Mouse (Mus musculus) midbrain, embryonic 15.5 days (tissue): ENCODE data around the gene Sec14l2. TPM values are rescaled to one million over a fixed set of nuclear protein-coding genes. Genes with fewer than 3 reads are reported as not detected.
A peak's percentile ranks its signal among the peaks of the same experiment; 100 is the strongest.

Source experiments
- ATAC-seq: fragments of 200-750 bp; cut with Nextera tagmentation; replicated peaks from 2 replicates; pipeline ENCODE4 v1.8.0; 2017; ENCODE audit warnings: moderate TSS enrichment
- H3K27ac ChIP-seq: fragments of 300-500 bp; sonication (generic); 2 replicates; pipeline ENCODE4 v1.5.1; 2015; ENCODE audit warnings: mild to moderate bottlenecking, inconsistent platforms
- H3K27me3 ChIP-seq: fragments of 300-500 bp; sonication (generic); replicated peaks from 2 replicates; pipeline ENCODE4 v1.6.1; 2015; ENCODE audit warnings: inconsistent platforms
- H3K36me3 ChIP-seq: fragments of 300-500 bp; sonication (generic); replicated peaks from 2 replicates; pipeline ENCODE4 v1.6.1; 2015; ENCODE audit warnings: inconsistent platforms
- H3K4me1 ChIP-seq: fragments of 300-500 bp; sonication (generic); 2 replicates; pipeline ENCODE4 v1.6.1; 2015; ENCODE audit warnings: inconsistent platforms
- H3K4me2 ChIP-seq: fragments of 300-500 bp; sonication (generic); 2 replicates; pipeline ENCODE4 v1.6.1; 2015; ENCODE audit warnings: inconsistent platforms, mild to moderate bottlenecking, moderate library complexity
- H3K4me3 ChIP-seq: fragments of 300-500 bp; sonication (generic); 2 replicates; pipeline ENCODE4 v1.5.1; 2015; ENCODE audit warnings: mild to moderate bottlenecking, inconsistent platforms
- H3K9ac ChIP-seq: fragments of 300-500 bp; sonication (generic); 2 replicates; pipeline ENCODE4 v1.6.1; 2015; ENCODE audit warnings: mild to moderate bottlenecking, inconsistent platforms
- H3K9me3 ChIP-seq: fragments of 300-500 bp; sonication (generic); 2 replicates; pipeline ENCODE4 v1.6.1; 2016; ENCODE audit warnings: inconsistent platforms
- WGBS: fragments of 180-500 bp; shearing (Covaris S2); methylation state at CpG from one replicate; pipeline ENCODE4 v1.1.7; 2015; ENCODE audit warnings: mixed read lengths; 5-methylcytosine and 5-hydroxymethylcytosine counted together
- polyA plus RNA-seq: library from polyadenylated mRNA; unstranded; fragments of >200 nt; fragmentation: Nextera tagmentation; extraction: Ambion mirVana; gene quantifications from 2 replicates; pipeline ENCODE4 v1.2.1, GENCODE M21; 2015

The Sec14l2 gene
- 4.0 TPM in 2 replicates for polyA plus RNA-seq

DNA sequence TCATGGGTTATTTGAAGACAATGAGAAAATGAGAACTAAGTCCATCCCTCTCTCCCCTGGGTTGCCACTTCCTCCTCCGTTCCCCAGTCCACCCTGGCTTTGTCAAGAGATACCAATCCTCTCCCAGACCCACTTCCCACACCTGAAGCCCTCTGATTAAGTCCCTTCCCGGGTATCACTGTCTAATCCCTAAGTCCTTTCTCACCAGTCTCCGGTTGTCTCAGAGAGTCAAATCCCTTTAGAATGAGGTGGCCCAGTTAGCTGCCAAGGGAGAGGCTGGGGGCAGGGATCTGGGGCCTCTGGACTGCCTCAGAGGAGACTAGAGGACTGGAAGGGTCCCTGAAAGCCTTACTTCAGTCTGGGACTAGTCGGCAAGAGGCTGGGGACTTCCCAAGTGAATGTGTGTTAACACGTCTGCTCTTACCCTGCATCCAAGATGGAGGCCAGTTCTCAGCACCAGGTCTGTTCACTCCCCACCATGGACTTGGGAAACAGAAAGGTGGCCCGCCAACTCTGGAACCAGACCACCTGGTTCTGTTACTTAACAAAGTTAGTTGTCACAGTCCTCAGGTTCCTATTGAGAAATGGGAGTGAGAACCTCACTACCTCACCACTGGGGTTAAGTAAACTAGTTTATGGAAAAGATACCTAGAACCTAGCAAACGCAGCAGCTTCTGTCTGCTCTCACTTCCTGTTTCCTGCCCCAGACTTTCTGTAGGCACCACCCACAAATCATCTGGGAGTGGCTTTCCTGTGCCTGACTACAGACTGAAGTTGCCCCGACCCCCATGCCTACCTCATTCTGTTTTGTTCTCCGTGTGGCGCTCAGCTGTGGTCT is at the start of gene Sec14l2:
Gene Sec14l2, minus strand, starts transcription at position 674 of the 838 bp plus-strand sequence.
- Histone ChIP-seq H3K4me2 (no peak within 1 kb of the TSS), H3K27ac (no peak within 1 kb of the TSS), H3K4me1 (peaks cover 4% of the 10 kb centered on the region; the same call in 1 of the 2 replicates), H3K9me3 (no peaks in the 10 kb centered on the region), H3K4me3 (no peak within 1 kb of the TSS), H3K36me3 (no peaks in the 10 kb centered on the region), H3K27me3 (no peaks in the 10 kb centered on the region), H3K9ac (no peak within 1 kb of the TSS)
- 73% methylated on average over 10 of the region's 10 CpGs for WGBS
- ATAC-seq = no peak

DNA sequence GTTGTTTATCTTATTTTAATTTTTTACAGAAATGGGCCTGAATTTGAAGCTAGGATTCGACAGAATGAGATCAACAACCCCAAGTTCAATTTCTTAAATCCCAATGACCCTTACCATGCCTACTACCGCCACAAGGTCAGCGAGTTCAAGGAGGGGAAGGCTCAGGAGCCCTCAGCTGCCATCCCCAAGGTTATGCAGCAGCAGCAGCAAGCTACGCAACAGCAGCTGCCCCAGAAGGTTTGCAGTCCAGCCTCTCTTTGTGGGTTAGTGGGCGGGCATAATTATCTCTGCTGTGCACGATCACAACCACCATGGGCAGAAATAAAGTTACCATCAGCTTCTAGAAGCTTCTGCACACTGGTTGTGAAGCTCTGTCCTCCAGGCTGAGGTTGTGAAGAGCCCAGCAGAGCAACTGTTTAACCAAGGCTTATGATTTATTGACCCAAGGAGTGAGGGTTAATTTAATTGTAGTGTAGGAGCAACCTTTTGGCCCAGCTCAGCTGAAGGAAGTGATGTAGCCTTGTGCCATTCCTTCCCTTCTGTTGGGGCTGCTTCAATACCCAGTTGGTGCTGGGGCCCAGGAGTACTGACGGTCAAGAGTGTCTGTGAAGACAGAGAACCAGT is 43.4 kb upstream of the Sec14l2 start:
- no peak for ATAC-seq
- Histone ChIP-seq H3K9ac (no peak overlapping the region), H3K9me3 (no peaks in the 10 kb centered on the region), H3K27me3 (no peaks in the 10 kb centered on the region), H3K4me1 (peaks cover 31% of the 10 kb centered on the region), H3K27ac (no peak overlapping the region), H3K4me2 (no peak overlapping the region), H3K36me3 (peaks cover 66% of the 10 kb centered on the region), H3K4me3 (no peak overlapping the region)
- 92% methylated on average over 7 of the region's 7 CpGs for WGBS

DNA sequence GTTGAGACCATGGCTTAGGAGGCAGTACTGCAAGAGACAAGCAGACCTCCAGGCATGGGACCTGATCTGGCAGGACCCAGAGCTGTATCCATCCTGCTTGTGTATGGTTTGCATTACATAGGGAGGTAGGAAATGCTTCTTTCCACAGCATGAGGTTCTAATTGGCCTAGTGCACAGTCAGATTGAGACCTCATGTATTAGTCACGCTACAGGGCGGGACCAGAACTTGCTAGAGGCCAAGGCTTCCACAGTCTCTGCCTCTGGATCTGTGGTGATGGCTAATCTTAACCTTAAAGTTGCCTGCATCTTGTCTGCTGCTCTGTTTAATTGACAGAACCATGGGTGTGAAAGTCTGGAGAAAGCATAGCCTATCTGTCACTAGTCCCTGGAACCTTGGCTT is 41.5 kb upstream of the Sec14l2 start:
- Histone ChIP-seq H3K4me1 (peaks cover 43% of the 10 kb centered on the region), H3K9ac (no peak overlapping the region), H3K4me3 (no peak overlapping the region), H3K4me2 (no peak overlapping the region), H3K27me3 (no peaks in the 10 kb centered on the region), H3K9me3 (no peaks in the 10 kb centered on the region), H3K36me3 (peaks cover 48% of the 10 kb centered on the region), H3K27ac (no peak overlapping the region)
- WGBS = 94% methylated on average over 2 of the region's 2 CpGs
- no peak for ATAC-seq

GRCm38 (mm10) chr11:4160758-4161480 is 37.7 kb upstream of the Sec14l2 start:
- ATAC-seq = 0 out of 2 replicates have a peak, but pooled peaks have one; percentile 9
- H3K9me3 ChIP-seq = no peaks in the 10 kb centered on the region
- H3K27me3 ChIP-seq = no peaks in the 10 kb centered on the region
- peak overlapping the region; percentile 88 for H3K4me3 ChIP-seq
- peak overlapping the region; percentile 89 for H3K9ac ChIP-seq
- H3K27ac ChIP-seq = peak overlapping the region; percentile 94
- H3K36me3 ChIP-seq = peaks cover 16% of the 10 kb centered on the region
- H3K4me1 ChIP-seq = peaks cover 49% of the 10 kb centered on the region
- WGBS = 8% methylated on average over 15 of the region's 15 CpGs
- peak overlapping the region; percentile 81 for H3K4me2 ChIP-seq

DNA sequence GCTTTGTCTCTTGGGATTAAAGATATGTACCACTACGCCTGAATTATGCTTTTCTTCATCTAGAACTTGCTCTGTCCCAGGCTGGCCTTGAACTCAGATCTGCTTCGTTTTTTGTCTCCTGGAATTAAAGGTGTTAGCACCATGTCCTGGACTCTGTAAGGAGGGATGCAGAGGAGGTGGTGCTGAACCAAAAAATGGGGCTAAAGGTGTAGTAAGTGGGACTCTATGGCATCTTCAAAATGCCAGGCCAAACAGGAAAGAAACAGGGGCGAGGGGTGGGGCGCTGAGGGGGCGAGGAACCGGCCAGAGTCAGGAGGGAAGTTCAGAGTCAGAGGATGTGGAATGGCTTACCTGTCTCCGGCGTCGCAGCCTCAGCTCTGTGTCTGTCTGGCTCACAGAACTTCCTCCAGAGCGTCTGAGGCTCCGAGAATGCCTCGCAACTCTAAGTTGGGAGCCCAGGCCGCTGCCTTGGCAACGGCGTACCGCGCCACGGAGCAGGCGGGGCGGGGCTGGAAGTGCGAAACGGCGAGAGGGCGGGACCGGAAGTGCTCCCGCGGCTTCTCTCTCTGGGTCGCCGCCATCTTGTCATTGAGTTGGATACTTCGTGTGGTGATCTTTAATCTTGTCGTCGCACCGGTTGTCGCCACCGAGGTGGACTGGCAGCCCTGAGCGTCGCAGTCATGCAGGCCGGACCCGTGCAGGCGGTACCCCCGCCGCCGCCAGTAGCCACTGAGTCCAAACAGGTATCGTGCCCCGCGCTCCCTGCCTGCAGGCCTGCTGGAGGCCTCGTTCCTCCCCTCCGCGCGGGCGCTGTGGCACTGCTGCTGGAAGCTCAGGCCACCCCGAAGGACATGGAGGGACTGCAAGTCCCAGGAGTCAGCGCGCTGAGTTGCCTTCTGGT is 36.8 kb upstream of the Sec14l2 start, which contains the start of the genes Ccdc157 and Sf3a1:
Gene Ccdc157, minus strand, starts transcription at position 486 of the 901 bp plus-strand sequence.
Gene Sf3a1, plus strand, starts transcription at position 543 of the 901 bp plus-strand sequence.
- ATAC-seq = peak; percentile 97
- peak within 1 kb of the TSS; percentile 89 for H3K9ac ChIP-seq
- H3K27ac ChIP-seq = peak within 1 kb of the TSS; percentile 94
- peak within 1 kb of the TSS; percentile 81 for H3K4me2 ChIP-seq
- WGBS = under 1% methylated on average over 54 of the region's 54 CpGs
- peaks cover 49% of the 10 kb centered on the region for H3K4me1 ChIP-seq
- H3K36me3 ChIP-seq = peaks cover 13% of the 10 kb centered on the region
- no peaks in the 10 kb centered on the region for H3K9me3 ChIP-seq
- no peaks in the 10 kb centered on the region for H3K27me3 ChIP-seq
- peak within 1 kb of the TSS; percentile 88 for H3K4me3 ChIP-seq

GRCm38 (mm10) chr11:4158676-4159075 is 35.5 kb upstream of the Sec14l2 start:
- no peak for ATAC-seq
- Histone ChIP-seq H3K4me1 (peaks cover 37% of the 10 kb centered on the region), H3K4me2 (no peak overlapping the region)

GRCm38 (mm10) chr11:4155641-4156040 is 32.4 kb upstream of the Sec14l2 start:
- no peaks in the 10 kb centered on the region for H3K27me3 ChIP-seq
- H3K27ac ChIP-seq = no peak overlapping the region
- H3K9ac ChIP-seq = no peak overlapping the region
- H3K4me1 ChIP-seq = peaks cover 9% of the 10 kb centered on the region
- H3K4me3 ChIP-seq = no peak overlapping the region
- no peak for ATAC-seq
- 91% methylated on average over 5 of the region's 5 CpGs for WGBS
- no peaks in the 10 kb centered on the region for H3K9me3 ChIP-seq
- no peaks in the 10 kb centered on the region for H3K36me3 ChIP-seq
- H3K4me2 ChIP-seq = no peak overlapping the region

More at GRCm38 (mm10) chr11:4158676-4159075, 35.5 kb upstream of the Sec14l2 start:
- no peaks in the 10 kb centered on the region for H3K27me3 ChIP-seq
- no peak overlapping the region for H3K27ac ChIP-seq
- peaks cover 9% of the 10 kb centered on the region; the same call in 1 of the 2 replicates for H3K36me3 ChIP-seq
- 91% methylated on average over 3 of the region's 3 CpGs for WGBS
- no peaks in the 10 kb centered on the region for H3K9me3 ChIP-seq
- H3K9ac ChIP-seq = no peak overlapping the region
- H3K4me3 ChIP-seq = no peak overlapping the region

DNA sequence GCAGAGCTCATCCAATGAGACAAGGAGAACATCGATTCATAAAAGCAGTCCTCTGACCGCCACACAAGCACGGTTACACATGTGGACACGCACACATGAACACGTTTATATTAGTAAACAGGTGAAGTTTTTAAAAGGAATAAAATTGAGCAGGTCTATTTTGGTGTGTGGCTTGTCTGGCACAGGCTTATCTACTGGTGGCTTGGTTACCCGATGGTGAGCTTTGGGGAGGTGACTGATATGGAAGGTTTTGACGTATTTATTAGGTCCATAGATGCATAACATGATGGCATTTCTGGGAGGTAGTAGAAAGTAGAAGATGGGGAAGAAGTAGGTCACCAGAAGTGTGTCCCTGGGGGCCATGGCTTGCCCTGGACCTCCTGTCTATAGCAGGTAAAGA is 30.5 kb upstream of the Sec14l2 start:
- Histone ChIP-seq H3K4me1 (no peaks in the 10 kb centered on the region), H3K4me3 (no peak overlapping the region), H3K9me3 (no peaks in the 10 kb centered on the region), H3K4me2 (no peak overlapping the region), H3K9ac (no peak overlapping the region), H3K27ac (no peak overlapping the region), H3K27me3 (no peaks in the 10 kb centered on the region), H3K36me3 (no peaks in the 10 kb centered on the region)
- WGBS = 94% methylated on average over 7 of the region's 7 CpGs
- ATAC-seq = no peak

- no peaks in the 10 kb centered on the region for H3K9me3 ChIP-seq
- H3K4me2 ChIP-seq = no peak overlapping the region
- 93% methylated on average over 6 of the region's 6 CpGs for WGBS
- H3K36me3 ChIP-seq = no peaks in the 10 kb centered on the region
- no peaks in the 10 kb centered on the region for H3K4me1 ChIP-seq
- no peaks in the 10 kb centered on the region for H3K27me3 ChIP-seq
- no peak overlapping the region for H3K27ac ChIP-seq
- no peak overlapping the region for H3K4me3 ChIP-seq
- ATAC-seq = no peak
- no peak overlapping the region for H3K9ac ChIP-seq
Observed at GRCm38 (mm10) chr11:4149886-4150285, 26.7 kb upstream of the Sec14l2 start.

GRCm38 (mm10) chr11:4148536-4149156 is 25.4 kb upstream of the Sec14l2 start:
- H3K36me3 ChIP-seq = 0 out of 2 replicates have a peak, but pooled peaks cover 3% of the 10 kb centered on the region
- no peaks in the 10 kb centered on the region for H3K27me3 ChIP-seq
- ATAC-seq = no peak
- no peak overlapping the region for H3K4me3 ChIP-seq
- H3K9me3 ChIP-seq = no peaks in the 10 kb centered on the region
- no peak overlapping the region for H3K27ac ChIP-seq
- no peak overlapping the region for H3K4me2 ChIP-seq
- H3K9ac ChIP-seq = no peak overlapping the region
- H3K4me1 ChIP-seq = no peaks in the 10 kb centered on the region
- WGBS = 83% methylated on average over 9 of the region's 9 CpGs

DNA sequence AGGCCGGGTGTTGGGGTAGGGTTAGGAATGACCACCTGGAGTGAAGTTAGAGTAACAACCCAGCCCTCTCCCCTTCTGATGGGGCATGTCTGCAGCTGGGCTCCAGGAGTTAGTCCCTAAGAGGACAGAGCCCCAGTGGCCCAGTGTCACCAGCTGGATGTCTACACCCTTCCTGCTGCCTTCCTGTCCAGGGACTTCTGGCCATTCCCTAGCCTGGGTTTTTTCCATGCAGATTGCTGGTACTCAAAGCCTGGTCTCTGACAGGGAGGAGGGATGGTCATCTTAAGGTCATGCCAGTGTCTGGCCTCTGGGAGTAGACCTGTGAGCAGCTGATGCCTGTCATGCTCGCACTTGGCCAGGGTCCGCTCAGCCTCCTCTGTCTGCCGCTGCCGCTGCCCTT is 24.9 kb upstream of the Sec14l2 start:
- H3K27ac ChIP-seq = no peak overlapping the region
- no peaks in the 10 kb centered on the region for H3K4me1 ChIP-seq
- 88% methylated on average over 5 of the region's 5 CpGs for WGBS
- H3K27me3 ChIP-seq = no peaks in the 10 kb centered on the region
- no peak overlapping the region for H3K9ac ChIP-seq
- H3K4me2 ChIP-seq = no peak overlapping the region
- H3K4me3 ChIP-seq = no peak overlapping the region
- ATAC-seq = no peak
- H3K9me3 ChIP-seq = no peaks in the 10 kb centered on the region
- peaks cover 9% of the 10 kb centered on the region; the same call in 1 of the 2 replicates for H3K36me3 ChIP-seq
